Mouse (Mus musculus) macrophage (primary cell): ENCODE data around the gene Notch3. TPM values are rescaled to one million over a fixed set of nuclear protein-coding genes. Genes with fewer than 3 reads are reported as not detected.
"Not testable (repeated sequence)": the region's sequence is repeated elsewhere in the genome, so short reads cannot be mapped to it uniquely, and the experiment has no call there.

Experiments
- H3K27ac ChIP-seq: fragments of 350-480 bp; formaldehyde crosslinking; 2 replicates; pipeline ENCODE4 v1.9.0; 2021
- H3K36me3 ChIP-seq: fragments of 350-480 bp; formaldehyde crosslinking; 2 replicates; pipeline ENCODE4 v1.9.0; 2021; ENCODE audit errors: inconsistent target
- H3K4me3 ChIP-seq: fragments of 350-480 bp; formaldehyde crosslinking; 2 replicates; pipeline ENCODE4 v1.9.0; 2021; ENCODE audit errors: inconsistent target
- H3K79me2 ChIP-seq: fragments of 350-480 bp; formaldehyde crosslinking; 2 replicates; pipeline ENCODE4 v1.9.0; 2021; ENCODE audit errors: inconsistent target
- WGBS: methylation state at CpG from one replicate; pipeline ENCODE4 v1.1.7; 2026; ENCODE audit warnings: inconsistent platforms; ENCODE audit not compliant: missing documents; 5-methylcytosine and 5-hydroxymethylcytosine counted together
- polyA plus RNA-seq: library from polyadenylated mRNA; stranded (reverse); fragments of 250-400 nt; gene quantifications from 3 replicates; pipeline ENCODE4 v1.2.4, GENCODE M21; 2018; ENCODE audit warnings: inconsistent platforms
- total RNA-seq, 78 experiments: library from RNA; depleted of rRNA; stranded (reverse); fragments of 250-400 nt; gene quantifications; 1 replicate in 9 of 78; 2 replicates in 24 of 78; 3 replicates in 43 of 78; 4 replicates in 2 of 78; pipeline ENCODE4 v1.2.4; 2018; ENCODE audit warnings: inconsistent platforms in 56 of 78

Notch3 gene
- total RNA-seq (2018; cell fraction: chromatin; rRNA removed), result 1 to 10 TPM in 1 of 26 experiments, not detected in 25; 1.5 TPM
- total RNA-seq (2018; cell fraction: cytosol; rRNA removed), result not detected
- under 1 TPM in 4 of 26 experiments, not detected in 22; 0.06 to 0.40 (median 0.15) TPM for total RNA-seq (2018; cell fraction: nucleus; rRNA removed)
- not detected in 3 replicates for polyA plus RNA-seq

DNA sequence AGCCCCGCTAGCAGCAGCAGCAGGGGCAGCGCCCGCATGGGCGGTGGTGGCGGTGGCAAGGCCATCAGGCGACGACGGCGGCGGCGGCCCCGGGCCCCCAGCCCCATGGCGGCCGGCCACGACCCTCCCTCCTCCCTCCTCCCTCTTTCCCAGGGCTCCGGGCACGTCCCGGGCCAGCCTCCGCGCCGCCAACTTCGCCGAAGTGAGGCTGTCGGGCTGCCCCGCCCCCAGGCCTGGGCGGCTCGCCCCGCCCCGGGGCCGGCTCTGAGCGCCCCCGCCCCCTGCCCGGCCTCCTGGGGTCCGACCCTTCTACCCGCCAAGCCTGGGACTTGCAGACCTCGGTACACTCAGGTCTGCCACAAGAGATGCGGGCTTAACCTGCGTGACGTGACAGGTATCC lies at the start of gene Notch3:
Gene Notch3 (minus strand): TSS at position 166 of the 400 bp plus-strand sequence.
- WGBS, result 51% methylated on average over 6 of the region's 39 CpGs
- Histone ChIP-seq H3K4me3 (no peak within 1 kb of the TSS), H3K79me2 (no peaks in the 10 kb centered on the region), H3K27ac (no peak within 1 kb of the TSS), H3K36me3 (no peaks in the 10 kb centered on the region)

DNA sequence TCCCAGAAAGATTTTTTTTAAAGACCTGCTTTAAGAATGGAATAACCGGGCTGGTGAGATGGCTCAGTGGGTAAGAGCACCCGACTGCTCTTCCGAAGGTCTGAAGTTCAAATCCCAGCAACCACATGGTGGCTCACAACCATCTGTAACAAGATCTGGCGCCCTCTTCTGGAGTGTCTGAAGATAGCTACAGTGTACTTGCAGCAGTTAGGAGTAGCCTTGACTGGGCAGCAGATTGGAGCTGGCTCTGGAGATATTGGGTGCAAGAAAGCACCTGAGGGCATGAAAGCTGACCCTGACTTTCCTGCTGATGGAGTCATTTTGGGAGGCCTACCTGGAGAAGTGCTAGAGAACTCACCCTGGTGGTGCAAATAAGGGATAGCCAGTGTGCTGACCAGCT lies 48.9 kb upstream of the Notch3 start:
- H3K36me3 ChIP-seq, result peaks cover 70% of the 10 kb centered on the region
- WGBS, result 74% methylated on average over 4 of the region's 4 CpGs
- H3K27ac ChIP-seq, H3K4me3 ChIP-seq, H3K79me2 ChIP-seq: not testable (repeated sequence)

DNA sequence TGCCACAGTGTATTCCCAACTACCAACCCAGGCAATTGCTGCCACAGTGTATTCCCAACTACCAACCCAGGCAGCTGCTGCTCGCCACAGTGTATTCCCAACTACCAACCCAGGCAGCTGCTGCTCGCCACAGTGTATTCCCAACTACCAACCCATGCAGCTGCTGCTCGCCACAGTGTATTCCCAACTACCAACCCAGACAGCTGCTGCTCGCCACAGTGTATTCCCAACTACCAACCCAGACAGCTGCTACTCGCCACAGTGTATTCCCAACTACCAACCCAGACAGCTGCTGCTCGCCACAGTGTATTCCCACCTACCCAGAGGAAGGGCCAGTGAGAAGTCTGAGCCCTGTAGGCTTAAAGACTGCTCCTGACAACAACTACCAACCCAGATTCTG lies 44.9 kb upstream of the Notch3 start:
- not testable (repeated sequence) for H3K79me2 ChIP-seq, H3K27ac ChIP-seq, H3K4me3 ChIP-seq
- 96% methylated on average over 2 of the region's 6 CpGs for WGBS
- H3K36me3 ChIP-seq, result peaks cover 89% of the 10 kb centered on the region

DNA sequence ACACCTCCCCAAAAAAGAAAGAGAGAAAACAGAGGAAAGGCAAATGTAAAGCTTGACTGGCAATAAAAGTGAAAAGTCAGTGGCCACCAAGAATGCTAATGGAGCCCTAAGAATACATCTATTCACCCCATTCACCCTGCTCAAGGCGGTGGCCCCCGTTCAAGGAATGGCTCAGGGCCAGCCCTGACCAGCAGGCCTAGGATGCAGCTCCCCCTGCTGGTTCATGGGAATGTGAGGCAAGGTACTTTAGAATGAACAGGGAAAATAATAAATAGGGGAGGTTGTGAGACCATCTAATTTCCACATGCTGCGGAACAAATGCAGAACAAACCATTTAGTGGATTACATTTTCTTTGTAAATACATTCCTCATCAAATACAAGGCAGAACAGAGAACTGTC lies 43.1 kb upstream of the Notch3 start:
- Histone ChIP-seq H3K4me3 (no peak overlapping the region), H3K79me2 (no peaks in the 10 kb centered on the region), H3K27ac (no peak overlapping the region), H3K36me3 (peaks cover 99% of the 10 kb centered on the region)
- 52% methylated on average over 3 of the region's 3 CpGs for WGBS

DNA sequence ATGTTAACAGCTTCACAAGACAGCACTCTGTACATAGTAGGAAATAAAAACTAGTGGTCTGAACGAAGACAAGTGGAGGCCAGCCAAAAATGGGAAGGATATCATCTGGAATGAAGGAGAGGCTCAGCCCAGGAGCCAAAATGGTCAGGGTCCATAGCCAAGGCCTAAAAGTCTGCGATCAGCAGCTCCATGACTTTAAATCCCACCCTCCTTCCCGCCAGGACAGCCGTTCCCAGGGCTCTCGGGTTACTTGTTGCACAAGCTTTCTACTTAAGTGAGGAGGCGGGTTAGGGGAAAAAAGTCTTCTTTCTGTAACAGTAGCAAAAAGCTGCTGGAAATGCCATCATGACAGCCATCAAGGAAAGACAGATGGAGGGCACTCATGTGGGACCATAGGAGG lies 42.5 kb upstream of the Notch3 start:
- peaks cover 99% of the 10 kb centered on the region for H3K36me3 ChIP-seq
- H3K79me2 ChIP-seq, result no peaks in the 10 kb centered on the region
- H3K27ac ChIP-seq, result no peak overlapping the region
- WGBS, result 94% methylated on average over 6 of the region's 6 CpGs
- H3K4me3 ChIP-seq, result no peak overlapping the region

DNA sequence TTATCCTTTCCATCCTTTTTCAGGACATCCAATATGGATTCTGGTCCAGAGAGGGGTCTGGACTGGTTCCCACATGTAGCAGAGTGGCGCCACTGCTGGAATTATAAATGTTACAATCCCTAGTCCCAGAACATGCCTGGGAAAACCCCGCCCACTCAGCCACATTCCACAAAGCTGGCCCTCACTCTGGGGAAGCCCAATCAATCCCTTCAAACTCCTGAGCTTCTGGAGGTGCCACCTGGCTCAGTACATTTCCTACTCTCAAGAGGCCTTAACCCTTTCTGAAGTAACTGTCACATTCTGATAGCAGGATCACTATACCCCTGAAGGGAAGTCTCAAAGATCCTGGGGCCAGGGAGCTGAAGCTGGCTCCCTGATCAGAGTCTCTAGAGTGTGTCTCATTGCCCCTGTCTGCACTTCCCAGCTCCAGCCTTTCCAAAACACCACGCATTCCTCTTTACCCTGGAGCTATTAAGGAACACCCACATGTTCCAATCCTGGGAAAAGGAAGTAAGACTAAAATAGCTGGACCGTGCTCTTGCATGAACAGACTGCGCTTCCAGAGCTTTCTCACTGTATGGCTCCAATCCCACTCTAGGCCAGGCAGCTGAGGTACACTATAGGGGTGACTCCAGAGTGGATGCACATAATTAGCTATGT lies 41.1 kb upstream of the Notch3 start:
- H3K79me2 ChIP-seq, result no peaks in the 10 kb centered on the region
- H3K27ac ChIP-seq, result no peak overlapping the region
- 98% methylated on average over 5 of the region's 5 CpGs for WGBS
- peaks cover 97% of the 10 kb centered on the region for H3K36me3 ChIP-seq
- no peak overlapping the region for H3K4me3 ChIP-seq

DNA sequence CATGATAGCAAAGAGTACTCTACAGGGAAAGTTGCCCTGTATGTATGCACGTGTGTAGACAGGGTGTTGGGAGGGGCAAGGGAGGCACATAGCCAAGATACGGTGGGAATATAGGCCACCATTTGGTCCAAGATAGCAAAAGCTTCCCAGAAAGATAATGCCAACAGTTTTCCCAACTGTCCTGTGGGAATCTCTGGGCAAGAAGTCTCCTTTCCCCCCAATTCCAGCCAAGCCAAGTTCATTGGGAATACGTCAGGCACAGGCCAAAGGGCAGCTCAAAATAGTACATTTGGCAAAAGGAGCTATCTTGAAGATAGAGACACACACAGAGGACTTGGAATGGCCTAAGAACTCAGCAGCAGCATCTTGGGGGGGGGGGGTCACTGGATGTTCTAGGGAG lies 38.7 kb upstream of the Notch3 start:
- H3K36me3 ChIP-seq, result peaks cover 83% of the 10 kb centered on the region
- H3K4me3 ChIP-seq, result no peak overlapping the region
- H3K79me2 ChIP-seq, result no peaks in the 10 kb centered on the region
- 97% methylated on average over 3 of the region's 3 CpGs for WGBS
- no peak overlapping the region for H3K27ac ChIP-seq

DNA sequence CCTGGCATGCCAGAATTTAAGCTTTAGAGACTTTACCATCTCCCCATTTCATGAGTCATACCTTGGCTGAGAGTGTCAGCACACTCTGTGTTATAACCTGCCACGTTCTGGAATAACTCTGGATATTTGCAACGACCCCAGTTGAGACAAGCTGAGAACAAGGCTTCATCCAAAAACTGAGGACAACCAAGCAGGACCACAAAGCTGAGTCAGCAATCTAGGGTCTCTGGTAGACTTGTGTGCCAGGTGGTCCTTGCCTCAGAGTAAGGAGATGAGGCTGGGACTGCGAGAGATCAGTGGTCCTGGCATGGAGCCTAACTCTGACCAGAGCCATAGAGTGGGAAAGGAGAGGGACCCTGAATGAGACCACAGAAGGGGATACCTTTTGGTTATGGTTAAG lies 36.3 kb upstream of the Notch3 start:
- no peak overlapping the region for H3K4me3 ChIP-seq

DNA sequence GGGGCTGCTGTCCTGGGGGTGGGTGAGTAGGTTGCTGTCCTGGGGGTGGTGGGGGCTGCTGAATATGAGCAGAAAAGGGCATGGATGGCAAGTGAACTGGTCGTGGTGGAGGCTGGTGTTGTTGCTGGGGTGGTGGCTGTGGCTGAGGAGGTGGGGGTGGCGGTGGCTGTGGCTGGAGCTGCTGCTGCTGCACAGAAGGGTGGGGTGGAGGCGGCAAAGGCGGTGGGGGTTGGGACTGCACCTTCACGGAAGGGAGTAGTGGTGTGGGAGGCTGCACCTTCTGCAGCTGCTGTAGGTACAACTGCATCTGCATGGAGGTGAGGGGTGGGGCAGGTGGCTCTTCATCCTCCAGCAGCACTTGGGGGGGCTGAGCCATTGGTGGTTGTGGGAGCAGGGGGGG lies 34.4 kb upstream of the Notch3 start:
- Histone ChIP-seq H3K79me2 (no peaks in the 10 kb centered on the region), H3K36me3 (peaks cover 77% of the 10 kb centered on the region), H3K27ac (no peak overlapping the region), H3K4me3 (no peak overlapping the region)
- 95% methylated on average over 3 of the region's 5 CpGs for WGBS

More for the DNA sequence above, 36.3 kb upstream of the Notch3 start:
- Histone ChIP-seq H3K27ac (no peak overlapping the region), H3K36me3 (peaks cover 81% of the 10 kb centered on the region), H3K79me2 (no peaks in the 10 kb centered on the region)
- 82% methylated on average over 3 of the region's 3 CpGs for WGBS

DNA sequence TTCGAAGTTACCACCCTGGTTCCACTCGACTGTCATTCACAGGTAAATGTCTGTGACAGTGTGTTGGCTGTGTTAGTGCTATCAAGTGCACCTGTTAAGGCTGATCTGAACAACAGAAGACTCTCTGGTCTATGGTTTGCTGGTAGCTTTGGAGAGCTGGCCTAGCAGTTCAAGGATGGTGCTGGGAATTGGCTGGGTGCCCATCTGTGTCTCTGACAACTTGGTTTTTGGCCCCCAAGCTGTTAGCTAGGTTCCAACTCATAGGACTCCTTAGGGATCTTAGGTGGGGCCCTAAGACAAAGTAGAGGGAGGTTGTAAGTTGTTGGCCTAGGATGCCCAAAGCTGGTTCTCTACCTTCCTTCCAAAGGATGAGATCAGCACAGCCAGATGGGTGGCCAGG lies 33.1 kb upstream of the Notch3 start:
- no peaks in the 10 kb centered on the region for H3K79me2 ChIP-seq
- WGBS, result 96% methylated on average over 2 of the region's 2 CpGs
- H3K4me3 ChIP-seq, result no peak overlapping the region
- no peak overlapping the region for H3K27ac ChIP-seq
- peaks cover 66% of the 10 kb centered on the region for H3K36me3 ChIP-seq

DNA sequence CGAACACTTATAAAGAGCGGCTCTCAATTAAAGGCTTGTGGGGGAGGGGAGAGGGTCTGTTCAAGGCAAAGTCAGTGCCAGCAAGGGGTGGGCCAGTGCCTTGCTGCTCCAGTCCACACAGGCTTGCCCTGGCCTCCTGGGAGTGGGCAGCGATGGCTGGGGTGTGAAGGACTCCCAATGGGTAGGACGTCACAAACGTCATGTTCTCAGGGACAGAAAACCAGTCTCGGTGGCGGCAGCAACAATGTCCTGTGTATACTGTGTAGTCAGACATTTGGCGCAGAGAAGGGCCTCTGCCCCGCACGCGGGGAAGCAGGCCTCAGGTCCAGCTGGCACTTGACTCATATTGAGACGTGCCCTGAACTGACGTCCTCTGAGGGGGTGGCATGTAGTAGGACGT lies 30.5 kb upstream of the Notch3 start:
- no peaks in the 10 kb centered on the region for H3K79me2 ChIP-seq
- H3K4me3 ChIP-seq, result no peak overlapping the region
- 94% methylated on average over 14 of the region's 14 CpGs for WGBS
- no peak overlapping the region for H3K27ac ChIP-seq
- H3K36me3 ChIP-seq, result peaks cover 43% of the 10 kb centered on the region

DNA sequence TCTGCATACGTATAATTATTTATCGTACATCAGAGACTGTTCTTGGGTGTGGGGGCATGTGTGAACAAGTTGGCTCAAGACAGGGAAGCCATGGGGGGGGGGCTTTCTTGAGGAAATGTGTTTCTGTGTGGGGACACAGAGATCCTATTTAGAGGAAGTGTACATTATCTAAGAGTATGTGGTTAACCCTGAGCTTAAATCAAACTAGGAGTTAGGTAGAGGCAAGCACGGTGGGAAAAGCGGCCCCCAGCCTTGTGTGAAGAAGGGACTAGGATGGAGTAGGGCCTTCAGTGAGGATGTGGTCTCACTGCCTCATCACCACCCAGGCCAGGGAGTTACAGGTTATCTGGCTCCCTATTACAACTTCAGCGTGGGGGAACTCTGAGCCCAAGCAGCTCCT lies 29.1 kb upstream of the Notch3 start:
- Histone ChIP-seq H3K79me2 (no peaks in the 10 kb centered on the region), H3K4me3 (no peak overlapping the region), H3K27ac (no peak overlapping the region), H3K36me3 (peaks cover 40% of the 10 kb centered on the region)
- WGBS, result 35% methylated on average over 5 of the region's 5 CpGs

DNA sequence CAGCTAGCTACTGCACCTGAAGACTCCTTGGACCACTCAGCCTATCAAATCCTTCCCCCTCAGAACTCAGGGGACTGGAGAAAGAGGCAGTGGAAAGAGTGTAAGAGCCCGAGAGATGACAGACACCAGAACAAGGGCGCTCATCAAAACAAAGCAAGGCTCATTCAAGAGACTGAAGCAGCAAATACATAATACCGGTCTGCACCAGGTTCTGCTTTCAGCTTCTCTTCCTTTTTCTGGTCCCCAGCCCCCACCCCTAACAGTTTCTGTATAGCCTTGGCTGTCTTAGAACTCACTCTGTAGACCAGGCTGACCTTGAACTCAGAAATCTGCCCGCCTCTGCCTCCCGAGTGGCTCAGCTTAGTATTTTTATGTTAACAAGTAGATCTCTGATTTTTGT lies 26.4 kb upstream of the Notch3 start:
- Histone ChIP-seq H3K4me3 (no peak overlapping the region), H3K27ac (no peak overlapping the region), H3K79me2 (no peaks in the 10 kb centered on the region), H3K36me3 (peaks cover 15% of the 10 kb centered on the region; the same call in 1 of the 2 replicates)
- WGBS, result 60% methylated on average over 5 of the region's 5 CpGs

DNA sequence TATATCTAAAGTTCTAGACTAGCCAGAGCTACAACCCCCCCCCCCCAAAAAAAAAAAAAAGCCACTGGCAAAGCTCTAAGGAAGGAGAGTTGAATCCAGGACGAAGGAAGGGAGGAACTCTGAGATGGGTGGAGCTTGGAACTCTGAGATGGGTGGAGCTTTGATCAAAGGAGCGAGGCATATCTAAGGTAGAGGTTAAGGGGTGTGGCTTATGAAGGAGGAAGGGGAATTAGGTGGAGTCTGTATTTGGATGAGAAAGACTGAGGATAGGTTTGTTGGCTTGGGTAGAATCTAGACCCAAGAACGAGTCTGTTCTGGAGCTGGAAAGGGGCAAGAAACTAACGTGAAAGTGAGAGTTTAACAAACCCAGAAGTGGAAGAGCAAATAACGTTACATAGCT lies 23.2 kb upstream of the Notch3 start:
- WGBS, result 13% methylated on average over 5 of the region's 5 CpGs
- Histone ChIP-seq H3K36me3 (no peaks in the 10 kb centered on the region), H3K27ac (no peak overlapping the region), H3K4me3 (no peak overlapping the region), H3K79me2 (no peaks in the 10 kb centered on the region)

DNA sequence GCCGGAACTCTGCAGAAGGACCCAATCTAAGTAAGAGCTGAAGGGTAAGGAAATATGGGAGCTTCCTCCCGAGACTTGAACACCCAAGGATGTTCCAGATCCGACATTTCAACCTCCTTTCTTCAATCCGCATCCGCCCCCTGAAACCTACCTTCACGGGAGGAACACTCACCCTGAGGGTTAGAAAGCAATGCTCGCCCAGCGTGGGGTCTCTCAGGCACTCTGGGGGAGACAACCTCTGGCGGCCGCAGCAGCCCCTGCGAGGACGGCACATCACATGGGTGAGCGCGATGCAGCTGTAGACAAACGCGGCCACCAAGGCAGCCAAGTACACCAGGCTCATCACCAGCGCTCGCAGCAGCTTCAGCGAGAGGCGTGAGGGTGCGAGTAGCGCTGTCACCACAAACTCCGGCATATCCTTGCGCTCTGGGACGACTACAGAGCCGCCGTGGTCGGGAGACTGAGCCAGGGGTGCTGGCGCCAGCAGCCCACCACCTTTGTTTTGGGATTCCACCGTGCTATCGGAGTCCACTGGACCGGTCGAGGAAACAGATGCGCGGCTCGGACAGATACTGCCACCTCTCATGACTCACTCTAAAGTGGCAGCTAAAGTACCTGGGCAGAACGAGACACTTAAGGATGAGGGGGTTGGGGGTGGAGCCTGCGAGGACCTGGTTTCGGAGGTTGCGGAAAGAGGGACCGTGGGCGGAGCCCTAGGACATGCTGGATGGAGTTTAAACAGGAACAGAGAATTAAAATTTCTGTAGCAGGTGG lies 22.4 kb upstream of the Notch3 start, which contains the start of gene Ephx3:
Gene Ephx3 (minus strand): TSS at position 687 of the 774 bp plus-strand sequence.
- no peak within 1 kb of the TSS for H3K27ac ChIP-seq
- H3K36me3 ChIP-seq, result no peaks in the 10 kb centered on the region
- H3K4me3 ChIP-seq, result no peak within 1 kb of the TSS
- no peaks in the 10 kb centered on the region for H3K79me2 ChIP-seq
- 26% methylated on average over 42 of the region's 42 CpGs for WGBS
